Mouse (Mus musculus) forebrain, embryonic 13.5 days (tissue): ENCODE results near the gene Mdh1b. TPM values are rescaled to one million over a fixed set of nuclear protein-coding genes. Genes with fewer than 3 reads are reported as not detected.

Experiments used
- ATAC-seq: fragments of 200-750 bp; cut with Nextera tagmentation; 2 replicates; pipeline ENCODE4 v1.8.0; 2017
- H3K27ac ChIP-seq: fragments of 300-500 bp; sonication (generic); 2 replicates; pipeline ENCODE4 v1.5.1; 2015; ENCODE audit warnings: inconsistent platforms, mild to moderate bottlenecking, moderate library complexity
- H3K27me3 ChIP-seq: fragments of 300-500 bp; sonication (generic); 2 replicates; pipeline ENCODE4 v1.6.1; 2015; ENCODE audit warnings: mild to moderate bottlenecking, inconsistent platforms
- H3K36me3 ChIP-seq: fragments of 300-500 bp; sonication (generic); 2 replicates; pipeline ENCODE4 v1.6.1; 2015; ENCODE audit warnings: mild to moderate bottlenecking, inconsistent platforms; ENCODE audit not compliant: poor library complexity, severe bottlenecking
- H3K4me1 ChIP-seq: fragments of 300-500 bp; sonication (generic); 2 replicates; pipeline ENCODE4 v1.6.1; 2015; ENCODE audit warnings: inconsistent platforms
- H3K4me2 ChIP-seq: fragments of 300-500 bp; sonication (generic); 2 replicates; pipeline ENCODE4 v1.6.1; 2015; ENCODE audit warnings: inconsistent platforms, mild to moderate bottlenecking, moderate library complexity
- H3K4me3 ChIP-seq: fragments of 300-500 bp; sonication (generic); 2 replicates; pipeline ENCODE4 v1.5.1; 2015; ENCODE audit warnings: mild to moderate bottlenecking, inconsistent platforms
- H3K9ac ChIP-seq: fragments of 300-500 bp; sonication (generic); 2 replicates; pipeline ENCODE4 v1.6.1; 2015; ENCODE audit warnings: mild to moderate bottlenecking, inconsistent platforms
- H3K9me3 ChIP-seq: fragments of 300-500 bp; sonication (generic); replicated peaks from 2 replicates; pipeline ENCODE4 v1.6.1; 2016; ENCODE audit warnings: inconsistent platforms
- WGBS: fragments of 180-500 bp; shearing (Covaris S2); methylation state at CpG from one replicate; pipeline ENCODE4 v1.1.7; 2015; 5-methylcytosine and 5-hydroxymethylcytosine counted together
- polyA plus RNA-seq: library from polyadenylated mRNA; unstranded; fragments of >200 nt; fragmentation: Nextera tagmentation; extraction: Ambion mirVana; gene quantifications from 2 replicates; pipeline ENCODE4 v1.2.1, GENCODE M21; 2015

The Mdh1b gene
- polyA plus RNA-seq: 0.22 and 0.57 TPM in 2 replicates

DNA sequence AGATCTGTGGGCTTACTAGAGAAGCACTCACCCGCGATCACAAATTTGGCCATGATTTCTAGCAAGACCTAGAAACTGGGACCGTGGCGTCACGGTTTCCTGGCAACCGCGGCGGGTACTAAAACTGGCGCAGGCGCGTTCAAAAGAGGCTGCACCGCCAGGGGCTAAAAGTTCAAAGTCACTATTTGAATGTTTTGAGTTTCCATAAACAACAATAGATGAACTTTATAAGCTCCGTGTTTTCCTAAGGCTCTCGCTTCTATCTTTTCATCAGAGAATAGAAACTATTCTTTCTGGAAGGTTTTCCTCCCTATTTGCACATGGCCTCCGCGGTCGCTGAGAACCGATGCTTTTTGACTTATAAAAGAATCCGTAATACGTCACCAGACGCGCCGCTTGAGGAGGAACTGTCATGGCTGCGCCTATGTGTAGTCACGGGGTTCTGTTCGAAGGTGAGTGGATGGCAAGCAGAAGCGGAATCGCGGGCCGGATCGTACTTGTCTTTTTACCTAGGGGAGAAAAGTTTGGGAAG, at the start of gene Mdh1b, which contains the start of gene Fastkd2:
Gene Mdh1b, minus strand, starts transcription at position 79 of the 532 bp plus-strand sequence.
Gene Fastkd2, plus strand, starts transcription at position 375 of the 532 bp plus-strand sequence.
- under 1% methylated on average over 31 of the region's 31 CpGs for WGBS
- Histone ChIP-seq H3K9me3 (no peaks in the 10 kb centered on the region), H3K27ac (no peak within 1 kb of the TSS), H3K27me3 (no peaks in the 10 kb centered on the region), H3K4me3 (peak within 1 kb of the TSS; percentile 72), H3K4me1 (peaks cover 26% of the 10 kb centered on the region), H3K4me2 (peak within 1 kb of the TSS; percentile 66), H3K36me3 (no peaks in the 10 kb centered on the region), H3K9ac (peak within 1 kb of the TSS; percentile 73)
- peak; percentile 98 for ATAC-seq

DNA sequence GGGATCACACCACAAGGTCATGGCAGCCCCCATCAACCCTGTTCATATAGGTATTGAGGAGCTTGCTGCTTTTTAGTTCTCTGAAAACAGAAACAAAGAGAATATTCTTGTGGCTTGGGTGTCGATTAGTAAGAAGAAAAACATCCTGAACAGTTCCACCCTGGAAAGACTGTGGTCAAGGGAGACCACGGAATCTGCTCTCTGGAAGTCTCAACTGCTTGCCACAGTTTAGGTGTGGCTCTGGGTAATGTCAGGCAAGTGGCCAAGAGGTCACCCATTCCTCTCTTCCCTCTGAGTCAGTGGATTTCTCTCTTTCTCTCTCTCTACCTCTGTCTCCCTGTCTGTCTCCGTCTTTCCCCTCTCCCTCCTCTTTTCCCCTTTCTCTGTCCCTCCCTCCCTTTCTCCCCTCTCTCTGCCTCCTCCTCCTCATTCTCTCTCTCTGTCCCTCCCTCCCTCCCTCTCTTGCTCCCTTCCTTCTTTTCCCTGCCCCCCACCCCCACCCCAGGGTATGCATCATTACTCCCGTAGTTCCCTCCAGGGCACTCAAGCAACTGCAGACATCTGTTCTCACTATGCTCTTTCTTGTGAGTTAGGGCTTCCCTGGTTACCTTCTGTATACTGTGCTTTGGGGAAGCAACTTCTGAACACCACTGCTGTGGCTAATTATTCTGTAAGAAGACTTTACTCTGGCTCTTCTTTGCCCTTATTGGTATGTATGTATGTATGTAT, 46.9 kb upstream of the Mdh1b start:
- no peaks in the 10 kb centered on the region for H3K36me3 ChIP-seq
- H3K4me3 ChIP-seq: no peak overlapping the region
- H3K27ac ChIP-seq: no peak overlapping the region
- WGBS: 65% methylated on average over 4 of the region's 4 CpGs
- no peak overlapping the region for H3K4me2 ChIP-seq
- H3K9ac ChIP-seq: no peak overlapping the region
- ATAC-seq: no peak
- no peaks in the 10 kb centered on the region for H3K27me3 ChIP-seq
- no peaks in the 10 kb centered on the region for H3K9me3 ChIP-seq
- H3K4me1 ChIP-seq: no peaks in the 10 kb centered on the region

DNA sequence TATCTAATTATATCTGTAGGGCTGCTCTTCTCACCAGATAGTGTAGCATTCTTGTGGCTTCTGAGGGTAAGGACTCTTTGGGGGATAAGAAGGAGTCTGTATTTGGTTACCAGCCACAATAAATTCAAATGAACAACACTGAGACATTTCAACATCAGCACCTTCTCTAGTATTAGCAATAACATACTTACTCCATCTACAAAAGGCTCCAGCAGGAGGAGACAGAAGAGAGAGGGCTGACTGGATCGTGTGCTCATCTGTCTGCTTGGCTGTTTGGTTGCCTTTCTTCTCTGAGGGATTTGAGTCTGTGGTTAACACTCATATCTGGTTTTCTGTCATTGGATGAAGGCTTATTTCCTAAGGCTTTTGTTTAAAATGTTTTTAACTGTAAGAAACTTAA, 46.3 kb upstream of the Mdh1b start:
- Histone ChIP-seq H3K9ac (no peak overlapping the region), H3K27me3 (no peaks in the 10 kb centered on the region), H3K36me3 (no peaks in the 10 kb centered on the region), H3K27ac (no peak overlapping the region), H3K9me3 (no peaks in the 10 kb centered on the region), H3K4me1 (no peaks in the 10 kb centered on the region), H3K4me3 (no peak overlapping the region), H3K4me2 (no peak overlapping the region)
- ATAC-seq: no peak
- WGBS: 65% methylated on average over 1 of the region's 1 CpGs

DNA sequence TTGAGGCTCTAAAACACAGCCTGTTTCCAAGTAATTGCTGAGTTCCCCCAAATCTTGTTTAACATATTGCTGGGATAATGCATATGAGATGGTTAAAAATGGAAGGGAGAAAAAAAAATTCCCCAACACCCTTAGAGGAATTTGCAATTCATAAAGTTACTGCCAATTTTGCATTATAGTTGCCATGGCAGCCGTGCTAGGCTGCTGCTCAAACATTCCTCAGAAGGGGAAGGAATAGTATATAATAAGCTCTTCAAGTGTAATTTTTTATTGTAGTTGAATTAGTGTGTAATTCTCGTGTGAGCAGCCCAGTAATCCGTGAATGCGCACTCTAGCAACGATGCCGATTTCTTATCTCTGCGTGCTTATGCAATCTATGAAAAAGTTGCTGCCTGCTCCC, 40.2 kb upstream of the Mdh1b start:
- Histone ChIP-seq H3K4me3 (no peak overlapping the region), H3K27ac (no peak overlapping the region), H3K9ac (no peak overlapping the region), H3K4me2 (no peak overlapping the region), H3K9me3 (no peaks in the 10 kb centered on the region), H3K27me3 (no peaks in the 10 kb centered on the region), H3K36me3 (no peaks in the 10 kb centered on the region), H3K4me1 (peaks cover 20% of the 10 kb centered on the region)
- 51% methylated on average over 7 of the region's 7 CpGs for WGBS
- peak; percentile 87 for ATAC-seq

DNA sequence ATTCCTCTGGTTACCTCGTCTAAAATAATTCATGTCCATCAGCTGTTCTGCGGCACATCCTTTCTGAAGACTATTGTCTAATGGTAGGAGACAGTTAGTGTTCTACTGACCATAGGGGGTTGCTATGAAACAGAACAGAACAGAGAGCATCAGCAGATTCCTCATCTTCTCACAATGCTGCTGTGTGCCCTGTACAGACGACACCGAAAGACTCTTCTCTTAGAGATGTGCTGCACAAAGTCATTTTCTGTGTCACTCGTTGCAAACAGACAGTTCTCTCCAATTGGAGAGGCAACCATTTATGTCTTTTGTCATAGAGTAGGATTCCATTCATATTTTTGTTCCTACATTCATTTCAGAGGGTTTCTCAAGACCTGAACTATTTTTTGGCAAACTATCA, 39.0 kb upstream of the Mdh1b start, which contains the start of gene 4933402D24Rik:
Gene 4933402D24Rik, minus strand, starts transcription at position 101 of the 400 bp plus-strand sequence.
- Histone ChIP-seq H3K4me1 (peaks cover 25% of the 10 kb centered on the region), H3K9me3 (no peaks in the 10 kb centered on the region), H3K9ac (no peak within 1 kb of the TSS), H3K27ac (no peak within 1 kb of the TSS), H3K4me3 (no peak within 1 kb of the TSS), H3K36me3 (no peaks in the 10 kb centered on the region), H3K27me3 (no peaks in the 10 kb centered on the region), H3K4me2 (no peak within 1 kb of the TSS)
- ATAC-seq: no peak
- 79% methylated on average over 5 of the region's 5 CpGs for WGBS

DNA sequence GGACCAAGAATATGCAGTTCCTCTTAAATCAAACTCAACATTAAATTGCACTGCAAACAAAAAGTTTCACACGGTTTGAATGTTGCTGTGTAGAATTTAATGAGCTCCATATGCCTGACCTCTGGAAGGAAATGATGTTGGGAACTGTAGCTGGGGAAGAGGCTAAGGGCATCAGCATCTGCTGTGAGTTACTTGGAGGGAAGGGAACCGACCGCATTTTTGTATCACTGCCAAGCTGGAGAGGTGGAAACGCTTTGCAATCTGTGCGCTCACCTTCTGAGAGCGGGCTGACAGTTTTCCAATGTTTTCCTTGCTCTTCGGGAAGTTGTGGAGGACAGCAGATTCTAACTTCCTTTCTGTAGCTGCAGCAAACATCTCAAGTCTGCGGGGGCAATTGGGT, 38.0 kb upstream of the Mdh1b start:
- H3K27me3 ChIP-seq: no peaks in the 10 kb centered on the region
- H3K27ac ChIP-seq: no peak overlapping the region
- H3K4me2 ChIP-seq: no peak overlapping the region
- H3K36me3 ChIP-seq: no peaks in the 10 kb centered on the region
- H3K4me3 ChIP-seq: no peak overlapping the region
- ATAC-seq: no peak
- no peak overlapping the region for H3K9ac ChIP-seq
- H3K4me1 ChIP-seq: peaks cover 35% of the 10 kb centered on the region
- no peaks in the 10 kb centered on the region for H3K9me3 ChIP-seq
- 79% methylated on average over 8 of the region's 8 CpGs for WGBS

DNA sequence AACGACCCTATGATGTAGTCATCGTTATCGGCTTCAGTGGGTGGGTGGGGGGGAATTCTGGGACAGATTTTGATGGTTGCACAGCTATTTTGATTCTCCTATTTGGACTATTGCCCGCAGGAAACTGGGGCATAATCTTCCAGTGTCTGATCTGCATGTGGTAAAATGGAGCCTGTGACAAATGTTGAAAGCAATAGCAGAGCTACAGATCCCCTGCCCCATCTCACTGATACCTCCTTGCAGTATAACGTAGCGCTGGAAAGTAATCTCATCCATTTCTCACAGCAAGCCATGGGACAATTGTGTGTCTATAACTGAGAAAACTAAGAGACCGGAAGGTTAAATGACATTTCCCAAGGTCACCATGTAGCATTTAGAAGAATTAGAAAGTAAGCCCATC, 34.3 kb upstream of the Mdh1b start:
- Histone ChIP-seq H3K9me3 (no peaks in the 10 kb centered on the region), H3K27me3 (no peaks in the 10 kb centered on the region), H3K36me3 (no peaks in the 10 kb centered on the region), H3K4me1 (peaks cover 21% of the 10 kb centered on the region), H3K4me3 (no peak overlapping the region), H3K9ac (no peak overlapping the region), H3K4me2 (0 out of 2 replicates have a peak overlapping the region, but pooled peaks have one; percentile 2), H3K27ac (peak overlapping the region; percentile 65)
- ATAC-seq: peak; percentile 54
- 43% methylated on average over 7 of the region's 7 CpGs for WGBS

DNA sequence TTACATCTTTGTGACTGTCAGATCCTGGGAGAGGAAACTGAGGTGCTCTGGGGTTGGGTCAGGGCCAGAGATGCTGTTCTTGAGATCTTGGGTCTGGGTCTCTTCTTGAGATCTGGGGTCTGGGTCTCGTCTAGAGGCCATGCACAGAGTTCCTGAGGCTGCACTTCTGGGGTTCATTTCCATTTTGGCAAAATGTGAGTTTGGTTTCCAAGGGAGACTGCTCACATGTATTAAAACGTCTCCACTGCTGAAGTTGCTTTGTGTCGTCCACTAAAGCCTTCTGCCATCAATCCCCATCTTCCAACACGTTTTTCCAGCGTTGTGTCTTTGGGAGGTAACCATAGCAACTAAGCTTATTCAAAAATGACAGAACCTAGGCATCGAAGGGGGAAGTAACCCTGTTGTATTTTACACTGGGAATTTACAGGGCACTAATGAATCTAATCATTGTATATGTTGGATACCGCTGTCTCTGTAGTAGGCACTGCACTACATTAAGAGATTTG, 33.8 kb upstream of the Mdh1b start:
- Histone ChIP-seq H3K36me3 (no peaks in the 10 kb centered on the region), H3K27me3 (no peaks in the 10 kb centered on the region), H3K4me3 (no peak overlapping the region), H3K9me3 (no peaks in the 10 kb centered on the region), H3K4me2 (peak overlapping the region; percentile 2; the same call in 1 of the 2 replicates), H3K27ac (peak overlapping the region; percentile 65), H3K9ac (peak overlapping the region; percentile 12; the same call in 1 of the 2 replicates), H3K4me1 (peaks cover 21% of the 10 kb centered on the region)
- ATAC-seq: peak; percentile 66
- WGBS: 3% methylated on average over 7 of the region's 7 CpGs

DNA sequence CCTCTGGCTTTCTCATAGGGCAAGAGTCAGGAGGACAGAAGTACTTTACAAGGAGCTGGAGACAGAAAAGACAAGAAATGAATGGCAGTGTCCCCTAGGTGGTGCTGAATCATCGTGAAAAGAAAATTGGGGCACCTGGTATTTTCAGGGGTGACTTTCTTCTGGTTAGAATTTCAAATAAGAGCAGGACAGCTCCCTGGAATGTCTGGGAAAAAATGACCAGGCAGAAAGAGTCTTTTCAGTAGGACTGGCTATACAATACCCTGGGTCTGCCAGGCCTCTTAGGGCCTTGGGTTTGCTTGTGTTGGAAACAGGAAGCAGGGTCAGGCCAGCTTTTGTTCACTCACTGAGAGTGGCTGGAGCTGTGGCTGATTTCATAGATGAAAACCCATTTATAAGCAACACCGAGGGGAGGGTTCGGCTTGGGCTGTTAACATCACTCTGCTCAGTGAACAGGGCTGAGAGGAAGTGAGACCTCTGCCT, 33.1 kb upstream of the Mdh1b start:
- H3K27me3 ChIP-seq: no peaks in the 10 kb centered on the region
- 0 out of 2 replicates have a peak overlapping the region, but pooled peaks have one; percentile 12 for H3K9ac ChIP-seq
- H3K36me3 ChIP-seq: no peaks in the 10 kb centered on the region
- peak; percentile 90 for ATAC-seq
- H3K4me3 ChIP-seq: no peak overlapping the region
- H3K27ac ChIP-seq: peak overlapping the region; percentile 65
- no peaks in the 10 kb centered on the region for H3K9me3 ChIP-seq
- H3K4me1 ChIP-seq: peaks cover 21% of the 10 kb centered on the region
- H3K4me2 ChIP-seq: no peak overlapping the region
- 2% methylated on average over 3 of the region's 3 CpGs for WGBS

DNA sequence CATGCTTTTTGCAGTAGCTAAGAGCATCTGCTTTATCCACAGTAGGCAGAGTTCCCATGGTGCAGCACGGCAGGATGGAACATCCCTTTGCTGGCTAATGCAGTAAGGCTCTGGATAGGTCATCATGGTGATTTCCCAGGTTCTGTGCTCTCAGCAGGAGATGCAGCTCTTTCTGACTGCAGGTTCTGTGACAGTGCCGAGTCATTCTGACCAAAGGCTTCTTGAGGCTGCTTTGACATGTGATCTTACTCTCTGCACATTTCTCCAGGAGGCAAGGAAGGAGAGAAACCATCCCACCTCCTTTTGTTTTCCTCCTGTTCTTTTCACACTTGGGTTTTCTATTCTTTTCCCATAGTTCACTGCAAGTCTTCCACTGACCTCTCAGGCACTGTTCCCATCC, 25.9 kb upstream of the Mdh1b start:
- H3K9ac ChIP-seq: no peak overlapping the region
- no peak overlapping the region for H3K4me3 ChIP-seq
- H3K4me1 ChIP-seq: no peaks in the 10 kb centered on the region
- peaks cover 18% of the 10 kb centered on the region for H3K36me3 ChIP-seq
- H3K27me3 ChIP-seq: no peaks in the 10 kb centered on the region
- ATAC-seq: no peak
- no peaks in the 10 kb centered on the region for H3K9me3 ChIP-seq
- H3K4me2 ChIP-seq: no peak overlapping the region
- H3K27ac ChIP-seq: no peak overlapping the region
- 66% methylated on average over 2 of the region's 2 CpGs for WGBS

DNA sequence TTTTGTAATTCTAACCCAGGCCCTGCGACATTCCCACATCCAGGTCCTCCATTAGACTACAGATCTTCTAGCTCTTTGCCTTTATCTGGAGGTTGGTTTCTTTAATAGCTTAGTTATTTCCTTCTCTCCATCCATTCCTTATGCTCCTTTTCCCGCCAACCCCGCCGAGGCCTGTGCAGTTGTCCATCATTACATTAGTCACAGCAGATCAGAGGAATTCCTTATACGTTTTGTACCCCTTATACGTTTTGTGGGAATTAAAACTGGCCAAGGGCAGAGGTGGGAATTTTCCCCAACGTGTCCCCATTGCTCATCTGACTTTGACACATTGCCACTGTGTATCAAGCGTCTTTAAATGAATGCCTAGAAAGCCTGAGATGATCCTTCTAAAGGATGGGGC, 322 bp downstream of the Mdh1b start:
- 45% methylated on average over 8 of the region's 8 CpGs for WGBS
- Histone ChIP-seq H3K4me1 (peaks cover 26% of the 10 kb centered on the region), H3K4me2 (peak overlapping the region; percentile 66), H3K9me3 (no peaks in the 10 kb centered on the region), H3K4me3 (peak overlapping the region; percentile 72), H3K9ac (peak overlapping the region; percentile 48; the same call in 1 of the 2 replicates), H3K27ac (no peak overlapping the region), H3K27me3 (no peaks in the 10 kb centered on the region), H3K36me3 (no peaks in the 10 kb centered on the region)
- ATAC-seq: peak; percentile 44; the same call in 1 of the 2 replicates

DNA sequence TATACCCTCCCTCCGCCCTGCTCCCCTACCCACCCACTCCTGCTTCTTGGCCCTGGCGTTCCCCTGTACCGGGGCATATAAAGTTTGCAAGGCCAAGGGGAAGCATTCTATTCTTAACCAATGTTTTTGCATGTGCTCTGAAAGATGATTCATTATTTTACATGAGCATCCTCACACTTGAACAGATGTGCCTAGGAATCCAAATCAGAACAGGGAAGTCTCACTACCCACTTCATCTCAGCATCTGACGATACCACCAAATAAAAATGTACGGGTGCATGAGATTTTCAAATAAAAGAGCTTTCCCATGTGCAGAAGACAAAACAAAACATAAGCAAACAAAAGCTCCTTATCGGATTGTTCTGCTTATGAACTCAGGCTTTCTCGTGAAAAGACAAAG, 10.0 kb downstream of the Mdh1b start:
- WGBS: 72% methylated on average over 7 of the region's 7 CpGs
- Histone ChIP-seq H3K9me3 (no peaks in the 10 kb centered on the region), H3K9ac (no peak overlapping the region), H3K4me3 (no peak overlapping the region), H3K27me3 (0 out of 2 replicates have a peak, but pooled peaks cover 6% of the 10 kb centered on the region), H3K36me3 (no peaks in the 10 kb centered on the region), H3K4me2 (no peak overlapping the region), H3K4me1 (no peaks in the 10 kb centered on the region), H3K27ac (no peak overlapping the region)
- ATAC-seq: no peak
